Mouse (Mus musculus) right cerebral cortex, postnatal 36 days (tissue): ENCODE data around the gene Mrgprx1.

Experiments
- DNase-seq, 2 experiments: peaks; one replicate each; pipeline ENCODE4 v3.0.0; 2022; ENCODE audit warnings: low spot score in 2 of 2, mixed read lengths in 1 of 2

Mrgprx1 gene

DNA sequence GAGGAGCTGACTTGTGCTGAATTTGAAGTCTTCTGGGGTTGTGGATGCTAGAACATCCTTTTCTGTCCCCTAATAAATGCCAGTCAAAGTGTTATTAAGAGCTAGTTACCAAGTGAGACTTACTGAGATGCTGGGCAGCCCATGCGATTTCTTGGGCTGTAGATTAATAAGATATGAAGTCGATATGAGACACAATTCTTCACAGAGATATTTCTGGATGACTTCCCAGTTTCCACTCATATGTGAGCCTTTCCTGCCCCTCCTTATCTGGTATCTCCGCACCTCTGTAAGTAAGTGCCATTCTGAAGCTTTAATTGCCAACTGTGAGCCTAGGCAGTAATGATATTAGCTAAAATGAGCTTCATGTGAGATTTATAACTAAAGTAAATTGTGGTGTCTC lies at the start of gene Mrgprx1:
Gene Mrgprx1 (minus strand): TSS at position 101 of the 400 bp plus-strand sequence.
- DNase-seq: no peak

DNA sequence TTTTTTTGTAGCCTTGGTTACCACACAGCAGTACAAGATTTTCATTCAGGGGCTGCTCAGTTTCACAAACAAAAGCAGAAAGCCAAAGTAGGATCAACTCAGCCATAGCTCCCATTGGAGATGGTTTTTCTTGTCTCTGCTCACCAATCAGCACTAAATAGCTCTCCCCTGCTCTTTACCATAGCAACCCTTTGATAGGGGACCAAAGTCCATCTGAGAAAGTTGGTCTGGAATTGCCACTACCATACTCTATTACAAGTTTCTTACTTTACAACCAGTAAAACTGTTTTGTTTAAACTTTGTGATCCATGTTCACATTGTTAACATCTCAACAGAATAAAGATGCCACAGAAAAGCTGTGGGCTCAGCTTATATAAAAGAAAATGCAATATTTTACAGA lies 48.1 kb upstream of the Mrgprx1 start:
- DNase-seq: no peak

DNA sequence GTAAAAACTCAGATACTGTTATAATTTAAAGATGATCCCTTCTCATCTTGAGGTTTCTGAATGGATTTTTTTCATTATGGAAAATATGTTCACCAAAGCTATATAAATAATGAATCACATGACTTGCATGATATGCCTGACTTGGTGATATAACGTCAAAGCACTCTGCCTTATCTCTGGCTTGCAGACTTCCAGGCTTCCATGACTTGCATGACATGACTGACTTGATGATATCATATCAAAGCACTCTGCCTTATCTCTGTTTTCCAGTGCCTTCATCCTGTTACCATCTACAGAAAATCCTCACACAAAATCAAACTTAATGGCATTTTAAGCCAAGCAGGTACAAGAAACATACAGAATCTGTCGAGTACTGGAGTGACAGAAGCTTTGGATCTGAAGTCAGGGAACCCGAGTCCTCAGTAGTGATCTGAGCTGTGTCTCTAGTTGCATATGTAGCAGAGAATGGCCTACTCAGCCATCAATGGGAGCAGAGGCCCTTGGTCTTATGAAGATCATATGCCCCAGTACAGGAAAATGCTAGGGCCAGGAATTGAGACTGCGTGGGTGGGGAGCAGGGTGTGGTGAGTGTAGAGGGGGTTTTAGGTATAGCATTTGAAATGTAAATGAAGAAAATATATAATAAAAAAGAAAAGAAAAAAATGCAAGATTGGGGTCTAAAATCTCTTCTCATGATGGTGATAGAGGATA lies 19.2 kb upstream of the Mrgprx1 start:
- no peak for DNase-seq

DNA sequence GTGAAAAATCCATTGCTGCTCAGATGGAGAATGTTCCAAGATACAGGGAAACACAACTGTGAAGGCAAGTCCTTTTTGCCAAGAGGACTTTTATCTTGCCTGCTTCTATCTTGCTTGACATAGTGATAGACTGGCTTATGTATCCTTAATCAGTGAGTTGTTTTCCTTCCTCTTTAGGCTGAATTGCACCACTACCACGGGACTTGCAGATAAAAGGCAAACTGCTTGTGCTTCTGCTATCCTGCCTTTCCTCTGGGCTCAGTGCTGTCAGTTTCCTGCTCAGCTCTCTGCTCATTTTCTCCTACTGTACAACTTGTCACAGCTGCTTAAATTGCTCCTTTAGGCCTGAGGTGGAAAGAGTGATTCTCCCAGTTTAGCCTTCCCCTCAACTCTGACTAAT lies 16.6 kb upstream of the Mrgprx1 start:
- DNase-seq: no peak

DNA sequence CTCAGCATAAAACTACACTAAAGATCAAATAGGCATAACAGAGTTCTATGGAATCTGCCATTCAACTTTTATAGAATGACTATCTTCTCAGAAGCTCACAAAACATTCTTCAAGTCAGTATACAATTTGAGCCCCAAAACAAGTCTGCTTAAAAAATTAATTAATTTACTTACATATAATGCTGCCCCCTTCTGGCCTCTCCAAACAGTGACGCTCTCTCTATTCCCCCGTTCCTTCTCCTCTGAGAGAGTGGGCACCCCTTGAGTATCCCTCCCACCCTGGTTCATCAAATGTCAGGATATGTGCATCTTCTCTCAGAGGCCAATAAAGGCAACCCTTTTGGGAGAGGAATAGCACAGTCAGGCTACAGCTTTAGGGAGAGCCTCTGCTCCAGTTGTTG lies 9.5 kb downstream of the Mrgprx1 start:
- no peak for DNase-seq

DNA sequence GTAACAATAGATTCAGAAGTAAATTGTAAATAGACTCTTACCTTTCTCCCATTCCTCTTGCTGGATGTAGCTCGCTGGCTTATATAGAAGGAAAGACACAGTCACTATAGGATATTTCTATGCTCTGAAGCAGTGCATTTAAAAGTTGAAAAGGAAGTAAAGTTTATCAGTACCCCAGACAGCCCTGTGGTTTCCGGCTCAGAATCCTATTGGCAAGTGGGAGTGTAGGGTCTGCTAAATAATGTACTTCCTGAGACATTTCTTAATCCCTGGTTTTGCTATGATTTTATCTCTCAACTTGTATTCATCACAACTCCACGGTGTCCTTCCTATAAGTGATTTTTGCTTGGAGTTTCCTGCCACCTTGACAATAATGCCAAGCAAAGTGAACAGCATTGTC lies 31.7 kb downstream of the Mrgprx1 start:
- DNase-seq: no peak

DNA sequence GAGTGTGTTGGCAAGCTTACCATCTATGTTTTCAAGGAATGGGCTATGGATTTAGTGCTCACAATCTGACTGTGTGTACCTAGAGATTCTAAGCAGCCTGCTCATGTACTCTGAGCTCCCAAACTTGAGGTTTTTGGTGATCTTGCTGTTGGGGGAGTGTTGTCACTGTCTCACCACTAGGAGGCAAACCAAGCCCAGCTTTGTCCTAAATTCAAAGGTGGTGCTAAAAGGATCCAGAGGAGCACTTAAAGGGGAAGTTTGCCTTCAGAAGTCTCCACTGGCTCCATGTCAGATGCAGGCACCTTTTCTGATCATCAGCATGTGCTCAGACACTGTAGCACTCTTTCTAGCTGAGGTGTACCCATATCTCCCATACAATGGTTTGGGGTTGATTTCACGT lies 40.6 kb downstream of the Mrgprx1 start:
- DNase-seq: no peak

DNA sequence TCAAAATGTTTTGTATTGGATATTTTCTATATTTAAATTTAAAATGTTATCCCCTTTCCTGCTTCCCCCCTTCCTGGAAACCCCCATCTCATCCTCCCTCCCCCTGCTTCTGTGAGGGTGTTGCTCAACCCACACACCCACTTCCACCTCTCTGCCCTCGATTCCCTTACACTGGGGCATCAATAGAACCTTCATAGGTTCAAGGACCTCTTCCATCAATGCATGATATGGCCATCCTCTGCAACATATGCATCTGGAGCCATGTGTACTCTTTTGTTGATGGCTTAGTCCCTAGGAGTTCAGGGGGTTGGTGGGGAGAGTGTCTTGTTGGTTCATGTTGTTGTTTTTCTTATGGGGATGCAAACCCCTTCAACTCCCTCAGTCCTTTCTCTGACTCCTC lies 45.4 kb downstream of the Mrgprx1 start, which contains the start of gene Mrgpra4:
Gene Mrgpra4 (minus strand): TSS at position 101 of the 400 bp plus-strand sequence.
- no peak for DNase-seq
